Mouse (Mus musculus): Measurements from ENCODE around the gene Stx8. TPM values are rescaled to one million over a fixed set of nuclear protein-coding genes. Genes with fewer than 3 reads are reported as not detected.

Stx8 gene
- polyA plus RNA-seq, 1 experiment from 2014 or later: 48.6 TPM

- Histone ChIP-seq H3K4me1 (ENCODE audit: insufficient read depth) (no peaks in the 10 kb centered on the region), H3K27me3 (ENCODE audit: insufficient read depth, low read length) (no peaks in the 10 kb centered on the region), H3K36me3 (ENCODE audit: insufficient read depth) (no peaks in the 10 kb centered on the region), H3K4me2 (no peak overlapping the region), H3K9me3 (ENCODE audit: low read depth, low read length) (no peaks in the 10 kb centered on the region), H3K4me3 (ENCODE audit: low read depth, low read length) (no peak overlapping the region), H3K27ac (ENCODE audit: low read depth) (no peak overlapping the region), H3K9ac (no peak overlapping the region)
- no peak for ATAC-seq (ENCODE audit: insufficient read depth)
- TF ChIP-seq CTCF (IDR thresholded peaks at IDR 0.05; ENCODE audit: low read depth): no peak
- DNase-seq: no peak
- whole genome bisulfite sequencing: 71% methylated on average over 5 of the region's 5 CpGs
Observed at GRCm38 (mm10) chr11:67953604-67954003, 12.4 kb upstream of the Stx8 start.

- Histone ChIP-seq H3K27me3 (ENCODE audit: insufficient read depth, low read length) (no peaks in the 10 kb centered on the region), H3K4me3 (ENCODE audit: low read depth, low read length) (no peak overlapping the region), H3K4me1 (ENCODE audit: insufficient read depth) (no peaks in the 10 kb centered on the region), H3K9me3 (ENCODE audit: low read depth, low read length) (no peaks in the 10 kb centered on the region), H3K9ac (no peak overlapping the region), H3K27ac (ENCODE audit: low read depth) (no peak overlapping the region), H3K36me3 (ENCODE audit: insufficient read depth) (no peaks in the 10 kb centered on the region), H3K4me2 (no peak overlapping the region)
- no peak for TF ChIP-seq CTCF (IDR thresholded peaks at IDR 0.05; ENCODE audit: low read depth)
- ATAC-seq (ENCODE audit: insufficient read depth) (no peak), DNase-seq (no peak)
- WGBS: 78% methylated on average over 6 of the region's 6 CpGs
Observed at GRCm38 (mm10) chr11:67954413-67954812, 11.6 kb upstream of the Stx8 start.

DNA sequence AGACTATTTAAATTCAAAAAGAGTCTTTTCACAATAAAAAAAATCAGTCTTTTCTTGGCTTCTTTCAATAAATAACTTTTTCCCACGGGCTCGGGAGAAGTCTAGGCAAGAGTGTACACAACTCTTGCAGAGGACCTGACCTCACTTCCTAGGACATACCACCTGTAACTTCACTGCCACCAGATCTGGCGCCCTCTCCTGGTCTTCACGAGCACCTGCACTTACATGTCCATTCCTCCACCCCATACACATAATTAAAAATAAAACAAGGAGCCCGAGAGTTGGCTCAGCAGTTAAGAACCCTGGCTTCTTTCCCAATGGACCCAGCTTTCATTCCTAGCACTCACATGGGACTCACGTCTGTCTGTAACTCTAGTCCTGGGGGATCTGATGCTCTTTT, 1.9 kb upstream of the Stx8 start:
- Histone ChIP-seq H3K4me3 (ENCODE audit: low read depth, low read length) (no peak overlapping the region), H3K4me2 (no peak overlapping the region), H3K27me3 (ENCODE audit: insufficient read depth, low read length) (no peaks in the 10 kb centered on the region), H3K36me3 (ENCODE audit: insufficient read depth) (no peaks in the 10 kb centered on the region), H3K9ac (no peak overlapping the region), H3K9me3 (ENCODE audit: low read depth, low read length) (no peaks in the 10 kb centered on the region), H3K27ac (ENCODE audit: low read depth) (no peak overlapping the region), H3K4me1 (ENCODE audit: insufficient read depth) (no peaks in the 10 kb centered on the region)
- WGBS: 67% methylated on average over 6 of the region's 6 CpGs
- no peak for DNase-seq
- peak; percentile 43 for TF ChIP-seq CTCF (IDR thresholded peaks at IDR 0.05; ENCODE audit: low read depth)
- ATAC-seq (ENCODE audit: insufficient read depth): no peak

- H3K9me3 ChIP-seq (ENCODE audit: low read depth, low read length): no peaks in the 10 kb centered on the region
- peaks cover 6% of the 10 kb centered on the region; the same call in 1 of the 2 replicates for H3K36me3 ChIP-seq (ENCODE audit: insufficient read depth)
- 6% methylated on average over 15 of the region's 15 CpGs for WGBS
- H3K4me2 ChIP-seq: peak within 1 kb of the TSS; percentile 85
- no peaks in the 10 kb centered on the region for H3K4me1 ChIP-seq (ENCODE audit: insufficient read depth)
- H3K27ac ChIP-seq (ENCODE audit: low read depth): peak within 1 kb of the TSS; percentile 55
- ATAC-seq (ENCODE audit: insufficient read depth) (peak; percentile 67; the same call in 1 of the 2 replicates), DNase-seq (peak; percentile 91)
- H3K27me3 ChIP-seq (ENCODE audit: insufficient read depth, low read length): no peaks in the 10 kb centered on the region
- H3K4me3 ChIP-seq (ENCODE audit: low read depth, low read length): peak within 1 kb of the TSS; percentile 64
- TF ChIP-seq CTCF (IDR thresholded peaks at IDR 0.05; ENCODE audit: low read depth): no peak
- peak within 1 kb of the TSS; percentile 76 for H3K9ac ChIP-seq
Observed at GRCm38 (mm10) chr11:67965242-67965883, 630 bp upstream of the Stx8 start, which contains the start of gene Cfap52. Cfap52 (minus strand) TSS chr11:67965651.

GRCm38 (mm10) chr11:67967831-67968230, 1.8 kb downstream of the Stx8 start:
- Histone ChIP-seq H3K27me3 (ENCODE audit: insufficient read depth, low read length) (no peaks in the 10 kb centered on the region), H3K27ac (ENCODE audit: low read depth) (no peak overlapping the region), H3K4me2 (no peak overlapping the region), H3K4me1 (ENCODE audit: insufficient read depth) (no peaks in the 10 kb centered on the region), H3K9ac (no peak overlapping the region), H3K9me3 (ENCODE audit: low read depth, low read length) (no peaks in the 10 kb centered on the region), H3K36me3 (ENCODE audit: insufficient read depth) (peaks cover 9% of the 10 kb centered on the region; the same call in 1 of the 2 replicates), H3K4me3 (ENCODE audit: low read depth, low read length) (no peak overlapping the region; the same call in 1 of the 2 replicates)
- ATAC-seq (ENCODE audit: insufficient read depth) (no peak), DNase-seq (no peak)
- WGBS: 53% methylated on average over 11 of the region's 11 CpGs
- TF ChIP-seq CTCF (IDR thresholded peaks at IDR 0.05; ENCODE audit: low read depth): no peak

- 67% methylated on average over 1 of the region's 1 CpGs for WGBS
- Histone ChIP-seq H3K27ac (ENCODE audit: low read depth) (no peak overlapping the region), H3K4me2 (no peak overlapping the region), H3K4me3 (ENCODE audit: low read depth, low read length) (no peak overlapping the region), H3K36me3 (ENCODE audit: insufficient read depth) (peaks cover 12% of the 10 kb centered on the region; the same call in 1 of the 2 replicates), H3K9me3 (ENCODE audit: low read depth, low read length) (no peaks in the 10 kb centered on the region), H3K27me3 (ENCODE audit: insufficient read depth, low read length) (no peaks in the 10 kb centered on the region), H3K9ac (no peak overlapping the region), H3K4me1 (ENCODE audit: insufficient read depth) (no peaks in the 10 kb centered on the region)
- TF ChIP-seq CTCF (IDR thresholded peaks at IDR 0.05; ENCODE audit: low read depth): no peak
- ATAC-seq (ENCODE audit: insufficient read depth) (no peak), DNase-seq (no peak)
Observed at GRCm38 (mm10) chr11:67972606-67973005, 6.6 kb downstream of the Stx8 start.

DNA sequence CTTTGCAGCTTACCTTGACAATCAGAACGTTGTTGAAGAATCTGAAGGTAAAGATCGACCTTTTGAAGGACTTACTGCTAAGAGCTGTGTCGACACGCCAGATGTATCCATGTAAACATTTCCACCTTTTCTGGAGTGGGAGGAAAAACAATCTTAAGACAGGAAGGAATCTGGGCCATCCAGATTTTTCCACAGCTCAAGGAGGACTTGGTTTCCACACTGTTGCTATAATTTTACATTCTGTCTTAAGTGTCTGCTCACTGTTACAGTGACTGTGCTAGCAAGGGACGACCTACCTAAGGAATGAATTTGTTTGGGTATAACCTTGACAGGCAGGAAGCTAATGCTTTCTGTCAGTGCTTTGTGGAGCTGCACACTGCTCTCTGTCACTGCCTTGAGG, 7.2 kb downstream of the Stx8 start:
- ATAC-seq (ENCODE audit: insufficient read depth): no peak
- Histone ChIP-seq H3K4me1 (ENCODE audit: insufficient read depth) (no peaks in the 10 kb centered on the region), H3K27ac (ENCODE audit: low read depth) (0 out of 2 replicates have a peak overlapping the region, but pooled peaks have one; percentile 13), H3K4me2 (no peak overlapping the region), H3K9me3 (ENCODE audit: low read depth, low read length) (no peaks in the 10 kb centered on the region), H3K4me3 (ENCODE audit: low read depth, low read length) (no peak overlapping the region), H3K27me3 (ENCODE audit: insufficient read depth, low read length) (no peaks in the 10 kb centered on the region), H3K36me3 (ENCODE audit: insufficient read depth) (peaks cover 12% of the 10 kb centered on the region; the same call in 1 of the 2 replicates), H3K9ac (no peak overlapping the region)
- no peak for DNase-seq
- no peak for TF ChIP-seq CTCF (IDR thresholded peaks at IDR 0.05; ENCODE audit: low read depth)
- WGBS: 62% methylated on average over 5 of the region's 5 CpGs
